Mouse (Mus musculus) heart, postnatal 0 days (tissue): ENCODE measurements around the gene Dhx58.

Experiments used
- CTCF ChIP-seq: IDR thresholded peaks from 2 replicates; pipeline ENCODE4 v1.5.1; 2016; ENCODE audit warnings: antibody characterized with exemption, control low read depth, low read depth
- EP300 ChIP-seq: IDR thresholded peaks from 2 replicates; pipeline ENCODE4 v1.6.1; 2016; ENCODE audit warnings: antibody characterized with exemption, low read depth

DNA sequence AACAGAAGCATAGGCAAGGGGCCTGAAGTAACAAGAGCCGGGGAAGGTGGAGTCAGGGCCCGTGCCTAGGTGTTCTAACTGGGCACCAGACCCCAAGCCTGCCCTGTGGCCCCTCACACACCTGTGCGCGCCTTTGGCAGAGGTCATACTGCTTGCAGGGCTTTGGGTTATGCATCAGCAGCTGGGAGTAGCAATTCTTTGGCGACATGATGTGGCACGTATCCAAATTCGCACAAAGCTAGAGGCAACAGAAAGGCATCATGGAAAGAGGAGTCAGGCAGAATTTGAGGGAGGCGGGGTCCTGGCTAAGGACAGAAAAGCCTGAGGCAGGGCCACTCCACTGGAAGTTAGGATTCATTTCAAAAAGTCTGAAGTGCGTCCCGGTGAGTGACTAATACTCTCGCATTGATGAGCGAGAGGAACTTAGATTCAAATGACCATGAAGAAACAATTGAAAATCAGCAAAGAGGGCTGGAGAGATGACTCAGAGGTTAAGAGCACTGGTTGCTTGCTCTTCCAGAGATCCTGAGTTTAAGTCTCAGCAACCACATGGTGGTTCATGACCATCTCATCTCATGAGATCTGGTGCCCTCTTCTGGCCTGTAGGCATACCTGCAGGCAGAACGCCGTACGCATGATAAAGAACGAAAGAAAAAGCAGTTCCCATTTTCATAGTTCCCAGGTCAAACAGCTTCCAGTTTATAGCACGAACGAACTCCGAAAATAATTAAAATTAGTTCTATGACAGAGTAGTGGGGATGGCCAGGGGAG lies 1.8 kb downstream of the Dhx58 start:
- TF ChIP-seq CTCF = peak; percentile 98
- no peak for TF ChIP-seq EP300
